Mouse (Mus musculus) cortical plate, adult 2 months (tissue): Measurements from ENCODE around the gene Bex2. TPM values are rescaled to one million over a fixed set of nuclear protein-coding genes. Genes with fewer than 3 reads are reported as not detected.
"Not testable (repeated sequence)": the region's sequence is repeated elsewhere in the genome, so short reads cannot be mapped to it uniquely, and the experiment has no call there.

Experiments
- H3K27ac ChIP-seq: fragments of 200-500 bp; 2 replicates; pipeline ENCODE4 v1.5.1; 2012; ENCODE audit warnings: low read length, control low read depth, inconsistent platforms; ENCODE audit not compliant: insufficient read depth
- H3K4me1 ChIP-seq: fragments of 200-500 bp; 2 replicates; pipeline ENCODE4 v1.6.1; 2011; ENCODE audit warnings: low read length; ENCODE audit not compliant: control insufficient read depth, insufficient read depth
- H3K4me3 ChIP-seq: fragments of 200-500 bp; 2 replicates; pipeline ENCODE4 v1.5.1; 2011; ENCODE audit warnings: mild to moderate bottlenecking, low read length, control low read depth; ENCODE audit not compliant: insufficient read depth
- CTCF ChIP-seq: fragments of 200-500 bp; IDR thresholded peaks from 2 replicates; pipeline ENCODE4 v1.5.1; 2011; ENCODE audit warnings: mild to moderate bottlenecking, control low read depth, low read length; ENCODE audit not compliant: insufficient read depth; ENCODE audit errors: extremely low read depth
- POLR2A ChIP-seq: fragments of 200-500 bp; IDR thresholded peaks from 2 replicates; pipeline ENCODE4 v1.6.1; 2011; ENCODE audit warnings: mild to moderate bottlenecking, low read length, control low read depth; ENCODE audit not compliant: insufficient read depth; ENCODE audit errors: extremely low read depth
- polyA plus RNA-seq: library from polyadenylated mRNA; depleted of rRNA; stranded (reverse); fragments of >200 nt; gene quantifications from 2 replicates; pipeline ENCODE4 v1.2.3, GENCODE M21; 2012; rRNA removed

The Bex2 gene
- polyA plus RNA-seq, 1 experiment: 326 TPM

- TF ChIP-seq POLR2A: no peak
- no peak for TF ChIP-seq CTCF
- Histone ChIP-seq H3K27ac (no peak overlapping the region), H3K4me3 (no peak overlapping the region), H3K4me1 (no peaks in the 10 kb centered on the region)
These were observed 7.3 kb downstream of the Bex2 start for GRCm38 (mm10) chrX:136060698-136061097.

GRCm38 (mm10) chrX:136051219-136051618, 16.8 kb downstream of the Bex2 start:
- TF ChIP-seq CTCF (no peak), POLR2A (no peak)

GRCm38 (mm10) chrX:136047528-136047927, 20.5 kb downstream of the Bex2 start:
- no peaks in the 10 kb centered on the region for H3K4me1 ChIP-seq

More at GRCm38 (mm10) chrX:136051219-136051618, 16.8 kb downstream of the Bex2 start:
- Histone ChIP-seq H3K4me1 (no peaks in the 10 kb centered on the region), H3K4me3 (no peak overlapping the region), H3K27ac (no peak overlapping the region)

GRCm38 (mm10) chrX:136043726-136044125, 24.3 kb downstream of the Bex2 start:
- TF ChIP-seq CTCF: no peak
- no peak for TF ChIP-seq POLR2A
- Histone ChIP-seq H3K4me3 (no peak overlapping the region), H3K27ac (no peak overlapping the region), H3K4me1 (no peaks in the 10 kb centered on the region)

More at GRCm38 (mm10) chrX:136047528-136047927, 20.5 kb downstream of the Bex2 start:
- TF ChIP-seq CTCF (peak; percentile 38; the same call in 1 of the 2 replicates), POLR2A (no peak)
- no peak overlapping the region for H3K27ac ChIP-seq
- no peak overlapping the region for H3K4me3 ChIP-seq

GRCm38 (mm10) chrX:136032799-136033763, 35.0 kb downstream of the Bex2 start, which contains the start of gene Arxes1:
Gene Arxes1 (plus strand): TSS chrX:136033367.
- not testable (repeated sequence) for H3K27ac ChIP-seq, H3K4me1 ChIP-seq
- H3K4me3 ChIP-seq: peak within 1 kb of the TSS; percentile 31

- no peak overlapping the region for H3K27ac ChIP-seq
- no peaks in the 10 kb centered on the region; the same call in 1 of the 2 replicates for H3K4me1 ChIP-seq
- no peak overlapping the region for H3K4me3 ChIP-seq
- TF ChIP-seq POLR2A: no peak
- no peak for TF ChIP-seq CTCF
These were observed 37.7 kb downstream of the Bex2 start for GRCm38 (mm10) chrX:136030331-136030730.

Other genes with a start within 250 kb of the Bex2 start
- 91.8 and 112 TPM in 2 replicates for gene Gprasp2, start 229.2 kb downstream of the Bex2 start, polyA plus RNA-seq
- 79.4 and 82.0 TPM in 2 replicates for gene Arxes2, start 74.4 kb downstream of the Bex2 start, polyA plus RNA-seq
- 16.7 and 17.4 TPM in 2 replicates for gene Arxes1, start 34.9 kb downstream of the Bex2 start, polyA plus RNA-seq
- 0.09 and 0.23 TPM in 2 replicates for gene Nxf3, start 17.0 kb upstream of the Bex2 start, polyA plus RNA-seq
- 22.9 and 23.4 TPM in 2 replicates for gene Bex4, start 70.8 kb upstream of the Bex2 start, polyA plus RNA-seq
- gene Tceal8, start 104.1 kb upstream of the Bex2 start, polyA plus RNA-seq: 63.0 and 64.1 TPM in 2 replicates
- gene Tceal5, start 135.6 kb upstream of the Bex2 start, polyA plus RNA-seq: 162 and 186 TPM in 2 replicates
- gene Tceal7, start 146.5 kb upstream of the Bex2 start, polyA plus RNA-seq: 1.4 and 1.7 TPM in 2 replicates
- gene Bex1, start 147.3 kb upstream of the Bex2 start, polyA plus RNA-seq: 88.0 and 94.0 TPM in 2 replicates
- gene Tceal9, start 176.8 kb upstream of the Bex2 start, polyA plus RNA-seq: 104 TPM in 2 replicates
- gene Bex3, start 202.0 kb upstream of the Bex2 start, polyA plus RNA-seq: 440 and 459 TPM in 2 replicates